Mouse (Mus musculus) c-Kit-positive CD71-negative TER-119-negative erythroid progenitor cells, embryonic 14.5 days (primary cell): Measurements from ENCODE around the gene Ercc8.
A peak's percentile ranks its signal among the peaks of the same experiment; 100 is the strongest.

Experiments used
- DNase-seq: peaks from one replicate; pipeline ENCODE4 v3.0.0-alpha.2; 2013; ENCODE audit warnings: low read depth

Gene Ercc8

GRCm38 (mm10) chr13:108158465-108159240 lies at the start of gene Ercc8, which contains the start of gene Ndufaf2:
Ercc8 (plus strand) TSS chr13:108158731.
Ndufaf2 (minus strand) TSS chr13:108158623.
- DNase-seq, result peak; percentile 86

- DNase-seq, result no peak
Observed at GRCm38 (mm10) chr13:108110929-108111328, 47.6 kb upstream of the Ercc8 start.

- no peak for DNase-seq
Observed at GRCm38 (mm10) chr13:108113536-108113935, 45.0 kb upstream of the Ercc8 start.

- no peak for DNase-seq
Observed at GRCm38 (mm10) chr13:108114257-108114656, 44.3 kb upstream of the Ercc8 start.

- DNase-seq, result no peak
Observed at GRCm38 (mm10) chr13:108117654-108118053, 40.9 kb upstream of the Ercc8 start.

GRCm38 (mm10) chr13:108118188-108118587 lies 40.3 kb upstream of the Ercc8 start:
- DNase-seq, result no peak

- no peak for DNase-seq
Observed at GRCm38 (mm10) chr13:108119411-108120310, 38.9 kb upstream of the Ercc8 start.

- DNase-seq, result no peak
Observed at GRCm38 (mm10) chr13:108123109-108123723, 35.3 kb upstream of the Ercc8 start.

GRCm38 (mm10) chr13:108124096-108124495 lies 34.4 kb upstream of the Ercc8 start:
- no peak for DNase-seq

- no peak for DNase-seq
Observed at GRCm38 (mm10) chr13:108126246-108126645, 32.3 kb upstream of the Ercc8 start.

GRCm38 (mm10) chr13:108127130-108127529 lies 31.4 kb upstream of the Ercc8 start:
- DNase-seq, result peak; percentile 34

GRCm38 (mm10) chr13:108127883-108128282 lies 30.6 kb upstream of the Ercc8 start:
- DNase-seq, result no peak

- no peak for DNase-seq
Observed at GRCm38 (mm10) chr13:108129070-108129469, 29.5 kb upstream of the Ercc8 start.

- DNase-seq, result no peak
Observed at GRCm38 (mm10) chr13:108130737-108131136, 27.8 kb upstream of the Ercc8 start.

GRCm38 (mm10) chr13:108132031-108132819 lies 26.3 kb upstream of the Ercc8 start:
- DNase-seq, result no peak

- no peak for DNase-seq
Observed at GRCm38 (mm10) chr13:108135617-108136016, 22.9 kb upstream of the Ercc8 start.

- no peak for DNase-seq
Observed at GRCm38 (mm10) chr13:108138403-108138977, 20.0 kb upstream of the Ercc8 start.

- no peak for DNase-seq
Observed at GRCm38 (mm10) chr13:108144086-108144485, 14.4 kb upstream of the Ercc8 start.

GRCm38 (mm10) chr13:108151782-108152181 lies 6.7 kb upstream of the Ercc8 start:
- no peak for DNase-seq

- no peak for DNase-seq
Observed at GRCm38 (mm10) chr13:108152650-108153372, 5.7 kb upstream of the Ercc8 start.

- DNase-seq, result no peak
Observed at GRCm38 (mm10) chr13:108157156-108157555, 1.4 kb upstream of the Ercc8 start.
